Mouse (Mus musculus): ENCODE measurements at regions not wholly inside any gene's neighbourhood (a gene's known extent, or its start where the extent isn't known, plus 50 kb on each side); places are given as distances from the start of the nearest gene placed in this dataset.

- no peak for TF ChIP-seq CTCF (IDR thresholded peaks at IDR 0.05; ENCODE audit: insufficient read depth, low read depth, low read length)
- no peak for TF ChIP-seq POLR2A (IDR thresholded peaks at IDR 0.05; ENCODE audit: insufficient read depth, low read depth, low read length)
Measured at GRCm38 (mm10) chrX:11807253-11807882, 352.8 kb downstream of the Bcor start.
